Mouse (Mus musculus): ENCODE data around the gene Erh.

- no peak for TF ChIP-seq POLR2A (IDR thresholded peaks at IDR 0.05; ENCODE audit: low read depth, low read length)
- TF ChIP-seq CTCF (IDR thresholded peaks at IDR 0.05; ENCODE audit: borderline replicate concordance, insufficient read depth, low read length): no peak
Observed at GRCm38 (mm10) chr12:80653951-80654658, 10.0 kb upstream of the Erh start.

Data from embryonic fibroblast, embryonic 13.5 days (primary cell).